32 mouse cellular contexts compared by ENCODE assay signal in genomic region chr7:121411507-121411898, GRCm38 (mm10). TPM values are rescaled to one million over a fixed set of nuclear protein-coding genes. Genes with fewer than 3 reads are reported as not detected.
"Had no signal": no experiment of that assay in that cellular context is flagged by ENCODE, and none has a peak within 500 bp of the region (broad histone marks: within the 10 kb centered on the region; RNA-seq: fewer than 3 reads in every experiment).

No protein-coding gene starts in this region.

- H3K4me1 ChIP-seq: heart, embryonic 13.5 days; heart, embryonic 15.5 days; hindbrain, embryonic 13.5 days; hindbrain, embryonic 15.5 days; kidney, embryonic 15.5 days; limb, embryonic 13.5 days; limb, embryonic 15.5 days; liver, embryonic 12.5 days had no signal

- DNase-seq: gastrocnemius, postnatal 14 days; gastrocnemius, postnatal 36 days; heart, adult 11 months; heart, adult 2 months; heart, postnatal 14 days; heart, postnatal 36 days; kidney, adult 11 months; kidney, adult 2 months; kidney, adult 9 months; kidney, postnatal 14 days; kidney, postnatal 36 days; layer of hippocampus, adult 9-11 months; layer of hippocampus, postnatal 36 days; left cerebral cortex, postnatal 4 days had no signal

- H3K27me3 ChIP-seq: heart, embryonic 15.5 days; hindbrain, embryonic 13.5 days; hindbrain, embryonic 15.5 days; kidney, embryonic 15.5 days; limb, embryonic 13.5 days; limb, embryonic 15.5 days; liver, embryonic 12.5 days had no signal

- H3K9ac ChIP-seq: heart, embryonic 13.5 days; heart, embryonic 15.5 days; hindbrain, embryonic 13.5 days; hindbrain, embryonic 15.5 days; kidney, embryonic 15.5 days; limb, embryonic 13.5 days; limb, embryonic 15.5 days; liver, embryonic 12.5 days; liver, embryonic 14.5 days had no signal

- H3K4me2 ChIP-seq: heart, embryonic 11.5 days; heart, embryonic 13.5 days; heart, embryonic 15.5 days; hindbrain, embryonic 13.5 days; hindbrain, embryonic 15.5 days; kidney, embryonic 15.5 days; limb, embryonic 13.5 days; limb, embryonic 15.5 days; liver, embryonic 12.5 days had no signal

- H3K36me3 ChIP-seq: heart, embryonic 13.5 days; heart, embryonic 15.5 days; hindbrain, embryonic 13.5 days; hindbrain, embryonic 15.5 days; kidney, embryonic 15.5 days; limb, embryonic 13.5 days; limb, embryonic 15.5 days; liver, embryonic 12.5 days had no signal

- ATAC-seq: hindbrain, postnatal 0 days; intestine, embryonic 16.5 days; liver, embryonic 12.5 days had no signal

- H3K9me3 ChIP-seq: heart, embryonic 15.5 days; hindbrain, embryonic 13.5 days; hindbrain, embryonic 15.5 days; kidney, embryonic 15.5 days; limb, embryonic 13.5 days; limb, embryonic 15.5 days; liver, embryonic 12.5 days had no signal

- H3K4me3 ChIP-seq: heart, adult 2 months; heart, embryonic 13.5 days; heart, embryonic 15.5 days; hindbrain, embryonic 13.5 days; hindbrain, embryonic 15.5 days; kidney, embryonic 15.5 days; limb, embryonic 13.5 days; limb, embryonic 15.5 days; liver, embryonic 12.5 days had no signal

- H3K27ac ChIP-seq: heart, adult 2 months; heart, embryonic 13.5 days; heart, embryonic 15.5 days; hindbrain, embryonic 13.5 days; hindbrain, embryonic 15.5 days; hindbrain, postnatal 0 days; kidney, embryonic 15.5 days; kidney, postnatal 0 days; limb, embryonic 13.5 days; limb, embryonic 15.5 days; liver, embryonic 12.5 days; liver, embryonic 14.5 days had no signal

RNA-seq across cellular contexts. Expression of gene Hs3st2, which starts 19.8 kb away (rescaled TPM):
- total RNA-seq: gastrocnemius, adult 8-10 months; gastrocnemius, postnatal 14 days; gastrocnemius, postnatal 36 days; heart, adult 2 months; heart, postnatal 14 days; heart, postnatal 36 days; hematopoietic stem cell, adult 5-6 weeks; liver, adult 2 months had no signal
- polyA plus RNA-seq: gonadal fat pad, adult 2 months; heart, adult 2 months; heart, postnatal 0 days; liver, adult 2 months had no signal
